Mouse (Mus musculus) megakaryocyte, embryonic 14.5 days (primary cell): ENCODE results near the gene Gmds. TPM values are rescaled to one million over a fixed set of nuclear protein-coding genes. Genes with fewer than 3 reads are reported as not detected.

ENCODE experiments used
- H3K27me3 ChIP-seq: replicated peaks from 2 replicates; pipeline ENCODE3; 2012; ENCODE audit warnings: inconsistent platforms
- H3K36me3 ChIP-seq: replicated peaks from 2 replicates; pipeline ENCODE3; 2012; ENCODE audit warnings: low read length, inconsistent platforms, mixed read lengths
- H3K4me1 ChIP-seq: 2 replicates; pipeline ENCODE4 v1.6.1; 2012; ENCODE audit warnings: inconsistent platforms
- H3K4me3 ChIP-seq: replicated peaks from 2 replicates; pipeline ENCODE3; 2012; ENCODE audit warnings: moderate library complexity, mild to moderate bottlenecking, inconsistent platforms
- H3K9me3 ChIP-seq: 2 replicates; pipeline ENCODE4 v1.6.1; 2012; ENCODE audit warnings: inconsistent platforms
- FLI1 ChIP-seq: IDR thresholded peaks from 2 replicates; pipeline ENCODE4 v1.6.1; 2012; ENCODE audit warnings: low read length, inconsistent platforms, mixed read lengths
- GATA1 ChIP-seq: IDR thresholded peaks from 3 replicates; pipeline ENCODE4 v1.6.1; 2012; ENCODE audit warnings: mixed read lengths, low read length, inconsistent platforms, borderline replicate concordance
- polyA plus RNA-seq: library from polyadenylated mRNA; stranded (reverse); fragments of >175 nt; gene quantifications from 2 replicates; pipeline ENCODE4 v1.2.3, GENCODE M21; 2012; ENCODE audit warnings: low replicate concordance; ENCODE audit not compliant: insufficient read depth

Gene Gmds
- polyA plus RNA-seq, 1 experiment, result 59.8 TPM

- H3K9me3 ChIP-seq, result no peaks in the 10 kb centered on the region
- TF ChIP-seq GATA1, result no peak
- no peak for TF ChIP-seq FLI1
- no peaks in the 10 kb centered on the region for H3K27me3 ChIP-seq
- H3K36me3 ChIP-seq, result no peaks in the 10 kb centered on the region
- no peaks in the 10 kb centered on the region for H3K4me1 ChIP-seq
- no peak overlapping the region for H3K4me3 ChIP-seq
Observed at GRCm38 (mm10) chr13:31864786-31865185, 473.8 kb downstream of the Gmds start.

- H3K4me1 ChIP-seq, result peaks cover 5% of the 10 kb centered on the region
- H3K27me3 ChIP-seq, result no peaks in the 10 kb centered on the region
- no peaks in the 10 kb centered on the region for H3K36me3 ChIP-seq
- no peak for TF ChIP-seq FLI1
- TF ChIP-seq GATA1, result no peak
- no peak overlapping the region for H3K4me3 ChIP-seq
- no peaks in the 10 kb centered on the region for H3K9me3 ChIP-seq
Observed at GRCm38 (mm10) chr13:31863461-31863860, 475.1 kb downstream of the Gmds start.

GRCm38 (mm10) chr13:31860200-31860599, 478.3 kb downstream of the Gmds start:
- H3K27me3 ChIP-seq, result no peaks in the 10 kb centered on the region
- H3K4me3 ChIP-seq, result no peak overlapping the region
- TF ChIP-seq FLI1 (no peak), GATA1 (no peak)
- no peaks in the 10 kb centered on the region for H3K36me3 ChIP-seq
- no peaks in the 10 kb centered on the region for H3K9me3 ChIP-seq
- H3K4me1 ChIP-seq, result peaks cover 9% of the 10 kb centered on the region

- Histone ChIP-seq H3K36me3 (no peaks in the 10 kb centered on the region), H3K27me3 (no peaks in the 10 kb centered on the region), H3K4me1 (peaks cover 4% of the 10 kb centered on the region; the same call in 1 of the 2 replicates), H3K9me3 (no peaks in the 10 kb centered on the region), H3K4me3 (no peak overlapping the region)
- no peak for TF ChIP-seq FLI1
Observed at GRCm38 (mm10) chr13:31854000-31854399, 484.5 kb downstream of the Gmds start.

- Histone ChIP-seq H3K27me3 (no peaks in the 10 kb centered on the region), H3K9me3 (no peaks in the 10 kb centered on the region), H3K4me3 (no peak overlapping the region), H3K4me1 (peaks cover 4% of the 10 kb centered on the region; the same call in 1 of the 2 replicates), H3K36me3 (no peaks in the 10 kb centered on the region)
- TF ChIP-seq FLI1 (no peak), GATA1 (no peak)
Observed at GRCm38 (mm10) chr13:31853564-31853963, 485.0 kb downstream of the Gmds start.

GRCm38 (mm10) chr13:31849258-31849971, 489.1 kb downstream of the Gmds start:
- Histone ChIP-seq H3K4me1 (no peaks in the 10 kb centered on the region), H3K9me3 (no peaks in the 10 kb centered on the region), H3K4me3 (no peak overlapping the region), H3K27me3 (no peaks in the 10 kb centered on the region), H3K36me3 (no peaks in the 10 kb centered on the region)
- TF ChIP-seq GATA1 (no peak), FLI1 (no peak)

GRCm38 (mm10) chr13:31835802-31836201, 502.7 kb downstream of the Gmds start:
- no peaks in the 10 kb centered on the region for H3K36me3 ChIP-seq
- no peak for TF ChIP-seq FLI1
- no peak for TF ChIP-seq GATA1
- H3K4me1 ChIP-seq, result no peaks in the 10 kb centered on the region
- peaks cover 5% of the 10 kb centered on the region for H3K27me3 ChIP-seq
- H3K9me3 ChIP-seq, result no peaks in the 10 kb centered on the region
- no peak overlapping the region for H3K4me3 ChIP-seq

GRCm38 (mm10) chr13:31830332-31830731, 508.2 kb downstream of the Gmds start:
- no peak overlapping the region for H3K4me3 ChIP-seq
- no peaks in the 10 kb centered on the region for H3K36me3 ChIP-seq
- H3K27me3 ChIP-seq, result peaks cover 8% of the 10 kb centered on the region
- peaks cover 2% of the 10 kb centered on the region for H3K4me1 ChIP-seq
- no peaks in the 10 kb centered on the region for H3K9me3 ChIP-seq
- no peak for TF ChIP-seq GATA1
- TF ChIP-seq FLI1, result no peak

- peaks cover 8% of the 10 kb centered on the region for H3K4me1 ChIP-seq
- no peak overlapping the region for H3K4me3 ChIP-seq
- H3K27me3 ChIP-seq, result peaks cover 11% of the 10 kb centered on the region
- H3K9me3 ChIP-seq, result no peaks in the 10 kb centered on the region
- TF ChIP-seq GATA1, result no peak
- H3K36me3 ChIP-seq, result no peaks in the 10 kb centered on the region
Observed at GRCm38 (mm10) chr13:31828446-31828845, 510.1 kb downstream of the Gmds start.

DNA sequence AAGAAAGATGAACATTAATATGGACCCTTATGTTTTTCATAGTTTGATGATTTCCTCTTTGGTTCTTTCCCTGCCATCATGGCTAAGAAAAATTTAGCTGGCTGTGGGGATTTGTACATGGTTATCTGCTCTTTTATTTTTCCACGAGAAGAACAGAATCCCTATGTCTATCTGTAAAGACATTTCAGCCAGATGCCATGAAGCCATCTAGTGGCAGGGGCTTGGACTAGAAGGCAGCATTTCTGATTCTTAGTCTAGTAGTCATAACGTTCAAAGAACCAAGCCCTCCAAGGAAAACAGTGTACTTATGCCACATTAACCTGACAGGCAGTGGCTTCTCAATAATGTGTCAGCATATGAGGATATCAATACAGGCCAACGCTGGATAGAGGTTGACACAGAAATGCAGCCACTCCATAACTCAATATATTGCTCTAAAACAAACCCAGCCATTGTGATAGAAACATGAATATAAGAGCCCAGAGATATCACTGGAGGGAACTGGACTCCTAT, 510.7 kb downstream of the Gmds start:
- Histone ChIP-seq H3K36me3 (no peaks in the 10 kb centered on the region), H3K4me3 (no peak overlapping the region)

DNA sequence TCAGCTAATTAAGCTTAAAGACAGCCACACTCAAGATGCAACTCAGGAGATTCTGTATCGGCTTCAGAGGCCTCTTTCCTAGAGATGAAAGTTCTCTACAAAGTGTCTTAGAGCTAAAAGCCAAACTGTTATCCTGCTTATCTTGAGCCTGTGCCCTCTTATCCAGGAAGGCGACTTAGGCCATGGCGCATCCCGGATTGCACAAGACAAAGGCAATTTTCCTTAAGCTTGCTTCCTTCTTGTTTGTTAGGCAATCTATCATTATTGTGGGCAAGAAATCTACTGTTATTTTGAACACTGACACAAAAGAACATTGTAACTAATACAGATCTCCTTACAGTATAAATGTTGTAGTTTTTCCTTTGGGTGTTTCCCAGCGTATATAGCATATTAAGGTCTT, 511.4 kb downstream of the Gmds start:
- peaks cover 13% of the 10 kb centered on the region for H3K27me3 ChIP-seq
- H3K9me3 ChIP-seq, result no peaks in the 10 kb centered on the region
- H3K4me3 ChIP-seq, result no peak overlapping the region
- H3K36me3 ChIP-seq, result no peaks in the 10 kb centered on the region
- TF ChIP-seq FLI1 (no peak), GATA1 (no peak)
- H3K4me1 ChIP-seq, result peaks cover 11% of the 10 kb centered on the region

More for the DNA sequence above, 510.7 kb downstream of the Gmds start:
- TF ChIP-seq FLI1 (no peak), GATA1 (no peak)
- no peaks in the 10 kb centered on the region for H3K9me3 ChIP-seq
- peaks cover 11% of the 10 kb centered on the region for H3K27me3 ChIP-seq
- H3K4me1 ChIP-seq, result peaks cover 11% of the 10 kb centered on the region
